Mouse (Mus musculus) kidney, adult 11 months (tissue): ENCODE data around the gene Rrad.

ENCODE experiments used
- DNase-seq: peaks from one replicate; pipeline ENCODE4 v3.0.0; 2022

The Rrad gene

GRCm38 (mm10) chr8:104610185-104610766 is 20.9 kb downstream of the Rrad start:
- no peak for DNase-seq

DNA sequence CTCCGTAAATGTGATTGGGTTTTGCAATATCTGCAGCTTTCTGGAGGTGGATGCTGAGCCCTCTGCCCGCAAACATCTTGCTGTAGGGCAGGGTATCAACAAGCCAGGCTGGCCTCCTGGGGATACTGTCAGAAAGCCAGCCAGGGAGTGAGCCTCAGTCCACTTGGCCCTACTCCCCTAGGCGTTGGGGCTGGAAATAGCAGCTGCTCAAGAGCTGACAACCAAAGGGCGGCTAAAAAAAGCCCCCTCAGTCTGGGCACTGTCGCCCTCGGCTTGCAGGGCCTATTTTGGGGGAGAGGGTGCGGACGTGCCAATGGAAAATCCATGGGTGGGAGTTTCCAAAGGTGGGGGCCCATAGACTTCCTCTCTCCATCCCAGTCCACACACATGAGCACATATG is 21.9 kb downstream of the Rrad start:
- no peak for DNase-seq

DNA sequence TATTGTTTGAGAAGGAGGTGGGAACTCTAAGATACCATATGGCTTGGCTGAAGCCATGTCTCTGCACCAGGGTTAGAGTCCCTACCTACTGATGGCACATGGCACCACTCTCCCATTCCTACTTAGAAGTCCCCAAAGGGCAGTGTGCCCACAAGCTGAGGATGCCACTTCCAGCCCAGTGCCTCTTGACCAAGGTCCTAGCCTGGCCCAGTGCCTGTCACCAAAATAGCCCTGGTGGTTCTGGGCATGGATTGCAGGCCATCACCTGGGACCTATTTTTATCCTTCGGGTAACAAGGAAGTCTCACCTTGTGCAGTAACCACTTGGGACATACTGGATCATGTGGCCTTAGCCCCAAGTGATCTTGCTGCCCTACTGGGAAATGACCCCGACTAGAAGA is 23.2 kb downstream of the Rrad start:
- no peak for DNase-seq

- no peak for DNase-seq
These were observed 24.8 kb downstream of the Rrad start for GRCm38 (mm10) chr8:104606329-104606728.

DNA sequence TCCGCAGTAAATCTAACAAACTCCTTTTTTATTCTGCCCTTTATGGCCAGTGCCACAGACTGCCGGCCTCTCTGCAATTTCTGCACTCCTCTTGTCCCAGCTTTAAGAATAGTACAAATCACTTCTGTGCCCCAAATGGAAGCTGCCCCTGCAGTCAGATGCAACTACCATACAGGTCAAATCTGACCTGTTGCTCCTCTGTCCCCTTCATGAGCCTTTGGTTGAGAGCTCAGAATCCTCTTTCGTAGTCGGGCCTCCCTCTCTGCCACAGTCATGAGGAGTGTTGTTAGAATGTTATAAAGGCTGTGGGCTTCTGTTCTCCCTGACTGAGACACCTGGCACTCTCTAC is 27.9 kb downstream of the Rrad start:
- no peak for DNase-seq

DNA sequence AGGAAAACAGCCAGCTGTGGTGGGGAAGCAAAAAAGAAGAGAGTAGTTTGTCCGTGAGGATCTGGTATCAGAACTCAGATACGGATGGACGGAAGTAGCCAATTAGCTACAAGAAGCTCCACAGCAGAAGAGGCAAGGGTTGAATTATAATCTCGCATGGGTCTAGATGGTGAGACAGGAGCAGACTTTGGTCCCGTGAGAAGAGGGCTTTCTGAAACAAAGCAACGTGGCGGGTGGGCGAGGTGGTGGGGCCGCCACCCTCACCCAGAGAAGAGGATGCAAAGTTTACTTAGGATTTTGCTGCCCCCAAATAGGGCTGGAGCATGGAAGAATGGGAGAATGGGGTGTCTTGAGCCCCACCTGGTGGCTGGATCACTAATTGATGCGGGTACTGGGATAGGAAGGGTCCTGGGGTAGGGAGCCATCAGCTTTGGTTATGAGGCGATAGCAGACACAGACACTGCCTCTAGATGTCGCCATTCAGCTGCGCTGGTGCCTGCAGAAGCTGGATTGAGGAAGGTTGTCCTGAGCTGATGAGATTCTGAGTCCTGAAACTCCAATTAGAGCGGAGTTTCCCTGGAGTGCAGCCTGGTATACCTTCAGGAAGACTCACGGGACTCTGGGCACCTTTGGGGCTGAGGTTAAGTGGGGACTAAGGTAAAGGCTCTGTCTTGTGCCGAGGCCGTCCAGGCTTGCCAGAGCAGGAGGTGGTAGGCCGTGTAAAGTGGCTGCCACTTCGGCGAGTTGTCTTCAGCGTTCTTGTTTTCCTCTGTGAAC is 28.5 kb downstream of the Rrad start:
- DNase-seq: peak; percentile 91

GRCm38 (mm10) chr8:104601941-104602371 is 29.2 kb downstream of the Rrad start:
- DNase-seq: peak; percentile 56

DNA sequence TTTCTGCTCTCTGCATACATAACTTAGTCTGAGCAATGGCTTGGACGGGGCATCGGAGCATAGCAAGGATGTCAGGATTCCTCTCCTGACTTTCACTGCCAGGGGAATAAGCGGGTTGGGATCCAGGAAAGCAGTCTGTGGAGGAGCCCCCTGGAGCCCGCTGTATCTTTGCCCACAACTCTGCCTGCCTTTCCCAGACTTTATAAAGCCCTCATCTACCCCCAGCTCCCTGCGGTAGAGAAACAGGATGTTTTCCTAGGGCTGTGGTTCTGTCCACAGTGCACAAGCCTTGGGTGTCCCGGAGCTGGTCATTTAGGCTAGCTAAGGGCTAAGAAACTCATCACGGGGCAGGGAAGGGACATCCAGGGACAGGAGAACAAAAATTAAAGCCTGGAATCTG is 29.7 kb downstream of the Rrad start:
- no peak for DNase-seq

DNA sequence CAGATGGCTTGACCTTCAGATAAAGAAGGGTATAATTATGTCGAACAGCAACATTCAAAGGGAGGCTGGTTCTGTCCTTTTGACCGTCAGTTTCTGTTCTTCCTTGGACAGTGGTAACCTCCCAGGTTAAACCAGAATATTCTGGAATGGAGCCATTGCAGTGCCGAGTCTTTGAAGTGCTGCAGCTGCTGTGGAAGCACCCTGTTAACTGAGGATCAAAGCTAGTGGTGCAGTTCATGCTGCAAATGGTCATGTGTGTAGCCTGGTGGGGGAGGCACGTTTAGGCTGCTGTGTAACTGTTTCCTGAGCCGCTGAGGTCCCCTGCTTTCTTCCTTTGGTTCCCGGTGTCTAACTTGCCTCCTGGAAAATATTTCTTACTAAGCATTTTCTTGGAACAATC is 32.6 kb downstream of the Rrad start:
- peak; percentile 88 for DNase-seq

GRCm38 (mm10) chr8:104597656-104598055 is 33.5 kb downstream of the Rrad start:
- no peak for DNase-seq

GRCm38 (mm10) chr8:104595773-104596536 is 35.2 kb downstream of the Rrad start:
- DNase-seq: no peak

- DNase-seq: no peak
These were observed 36.3 kb downstream of the Rrad start for GRCm38 (mm10) chr8:104594611-104595362.

GRCm38 (mm10) chr8:104593536-104594325 is 37.4 kb downstream of the Rrad start:
- no peak for DNase-seq

GRCm38 (mm10) chr8:104592566-104592965 is 38.6 kb downstream of the Rrad start:
- DNase-seq: no peak

DNA sequence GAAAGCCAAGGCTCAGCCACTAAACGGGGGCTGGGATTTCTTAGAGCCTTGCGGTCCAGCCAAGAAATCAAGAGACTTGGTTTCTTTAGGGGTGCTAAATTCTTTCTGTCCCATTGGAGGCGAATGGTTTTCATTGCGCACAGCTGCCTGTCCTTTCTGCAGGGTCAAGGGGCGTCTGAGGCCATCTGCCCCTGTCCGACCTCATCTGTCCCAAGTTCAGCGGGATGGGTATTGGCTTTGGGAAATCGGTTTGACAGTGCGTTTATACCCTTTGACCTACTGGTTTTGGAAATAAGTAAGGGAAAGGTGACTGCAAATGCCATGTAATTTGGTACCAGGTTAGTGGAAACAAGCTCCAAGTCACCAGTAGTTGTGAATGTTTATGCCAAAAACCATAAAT is 39.3 kb downstream of the Rrad start:
- DNase-seq: peak; percentile 62

- DNase-seq: peak; percentile 94
These were observed 39.8 kb downstream of the Rrad start, which contains the start of gene Pdp2 for GRCm38 (mm10) chr8:104591133-104591834. TSS of gene Pdp2 (plus strand) at chr8:104591451.

- no peak for DNase-seq
These were observed 40.8 kb downstream of the Rrad start for GRCm38 (mm10) chr8:104590284-104590683.

DNA sequence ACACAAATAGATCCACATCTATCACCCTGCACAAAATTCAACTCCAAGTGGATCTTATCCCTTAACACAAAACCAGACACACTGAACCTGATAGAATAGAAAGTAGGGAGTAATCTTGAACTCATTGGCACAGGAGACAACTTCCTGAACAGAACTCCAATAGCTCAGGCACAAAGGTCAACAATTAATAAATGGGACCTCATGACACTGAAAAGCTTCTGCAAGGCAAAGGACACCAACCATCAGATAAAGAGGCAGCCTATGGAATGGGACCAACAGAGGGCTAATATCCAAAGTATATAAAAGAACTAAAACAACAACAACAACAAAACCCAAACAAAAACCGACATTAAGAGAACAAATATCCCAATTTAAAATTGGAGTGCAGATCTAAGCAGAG is 46.6 kb downstream of the Rrad start:
- DNase-seq: no peak
